8 mouse cellular contexts compared by ENCODE assay signal in the genomic region with DNA sequence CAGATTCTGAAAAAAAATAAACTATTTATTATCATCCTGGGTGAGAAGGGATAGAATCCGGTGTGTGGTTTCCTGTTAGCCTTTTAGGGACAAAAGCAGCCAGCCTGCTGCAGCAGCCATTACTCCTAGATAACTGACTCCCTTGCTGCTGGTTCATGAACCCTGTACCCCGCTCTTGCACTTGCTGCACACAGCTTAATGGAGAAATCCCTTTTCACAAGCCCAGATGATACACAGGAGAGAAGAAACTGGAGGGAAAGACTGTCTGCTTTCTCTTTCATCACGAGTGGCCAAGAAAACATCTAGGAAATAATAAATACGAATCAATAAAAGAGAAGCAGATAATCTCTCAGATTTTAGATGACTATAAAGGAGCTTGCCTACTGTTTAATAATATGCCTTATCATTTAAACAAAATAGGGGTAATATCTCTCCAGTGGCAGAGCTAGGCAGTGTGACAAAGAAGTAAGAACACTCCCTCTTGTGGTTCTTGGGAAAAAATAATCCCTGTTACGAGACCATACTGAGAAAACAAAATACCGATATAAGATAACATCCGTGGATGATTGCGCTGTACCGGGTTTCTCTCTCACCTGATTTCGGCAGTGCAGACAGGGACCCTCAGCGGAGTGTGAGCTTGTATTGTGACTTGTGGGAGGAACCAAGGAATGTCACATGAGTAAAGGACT.
DNase-seq lines count a peak whose midpoint lies in the region; ATAC-seq lines count a peak whose summit lies in the region.

No protein-coding gene starts in this region.

- H3K9me3 ChIP-seq in embryonic facial prominence, embryonic 15.5 days (replicated peaks): no peaks in the 10 kb centered on the region

- peak overlapping the region; percentile 39 for H3K4me2 ChIP-seq in embryonic facial prominence, embryonic 15.5 days (replicated peaks)

- H3K4me3 ChIP-seq in embryonic facial prominence, embryonic 15.5 days (replicated peaks): peak overlapping the region; percentile 22

- H3K27me3 ChIP-seq in embryonic facial prominence, embryonic 15.5 days: no peaks in the 10 kb centered on the region

- no peaks in the 10 kb centered on the region for H3K36me3 ChIP-seq in embryonic facial prominence, embryonic 15.5 days

- H3K9ac ChIP-seq in embryonic facial prominence, embryonic 15.5 days: no peak overlapping the region

- ATAC-seq in embryonic facial prominence, embryonic 15.5 days (ENCODE audit: insufficient number of reproducible peaks, low FRiP score, low TSS enrichment, low read depth): no peak; the same call in 1 of the 2 replicates
- ATAC-seq in megakaryocyte-erythroid progenitor cell, adult 5-6 weeks (replicated peaks; ENCODE audit: low FRiP score, low TSS enrichment, poor library complexity, severe bottlenecking): peak; percentile 76

- H3K4me1 ChIP-seq in embryonic facial prominence, embryonic 15.5 days: no peaks in the 10 kb centered on the region

- no peak overlapping the region for H3K27ac ChIP-seq in embryonic facial prominence, embryonic 15.5 days (replicated peaks)

- peak; percentile 2 to 28 for DNase-seq in layer of hippocampus, postnatal 14 days (ENCODE audit: low spot score in 2 of 2)
- no peak for DNase-seq in layer of hippocampus, adult 11-12 months (ENCODE audit: low spot score)
- peak; percentile 19 for DNase-seq in MN1 (ENCODE audit: low spot score)
- DNase-seq in urinary bladder, adult 2 months (ENCODE audit: low spot score): no peak
- no peak for DNase-seq in urinary bladder, postnatal 4 days (ENCODE audit: low spot score in 2 of 2)
- no peak for DNase-seq in cerebellum, postnatal 36 days

- WGBS in embryonic facial prominence, embryonic 15.5 days: 57% methylated on average over 11 of the region's 11 CpGs

Comparison
In these comparisons a context has a peak if more than half of its experiments do, and no peak if none do; other contexts are left out.
1. DNase-seq: peak in layer of hippocampus, postnatal 14 days (2 of 2) and MN1 (single experiment); none in layer of hippocampus, adult 11-12 months (single experiment), urinary bladder, adult 2 months (single experiment), urinary bladder, postnatal 4 days (0 of 2) and cerebellum, postnatal 36 days (0 of 2).